Mouse (Mus musculus): ENCODE results near the gene Dnm2. TPM values are rescaled to one million over a fixed set of nuclear protein-coding genes. Genes with fewer than 3 reads are reported as not detected.

Dnm2 gene
- polyA plus RNA-seq, 1 experiment from 2014 or later = 75.3 TPM

DNA sequence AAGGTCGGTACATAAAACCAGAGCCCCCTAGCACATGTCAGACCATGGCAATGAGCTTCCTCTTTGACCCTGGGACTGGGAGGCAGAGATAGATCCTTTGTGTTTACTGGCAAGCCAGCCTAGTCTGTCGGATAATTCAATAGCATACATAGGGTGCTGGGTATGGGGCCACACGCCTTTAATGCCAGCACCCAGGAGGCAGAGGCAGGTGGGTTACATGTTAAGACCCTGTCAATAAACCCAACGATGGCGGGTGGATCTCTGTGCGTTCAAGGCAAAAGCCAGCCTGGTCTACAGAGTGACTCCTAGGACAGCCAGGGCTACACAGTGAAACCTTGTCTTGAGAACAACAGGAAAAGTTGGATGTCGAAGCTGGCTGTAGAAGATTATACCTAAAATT is 16.1 kb upstream of the Dnm2 start:
- 79% methylated on average over 7 of the region's 7 CpGs for WGBS

GRCm38 (mm10) chr9:21409592-21410317 is 15.0 kb upstream of the Dnm2 start:
- peaks cover 30% of the 10 kb centered on the region for H3K36me3 ChIP-seq
- no peak for ATAC-seq (ENCODE audit: insufficient number of reproducible peaks, insufficient read depth, low FRiP score, low TSS enrichment)
- no peak overlapping the region for H3K27ac ChIP-seq
- H3K4me3 ChIP-seq = no peak overlapping the region
- WGBS = 36% methylated on average over 9 of the region's 9 CpGs
- H3K4me1 ChIP-seq = 0 out of 2 replicates have a peak, but pooled peaks cover 5% of the 10 kb centered on the region
- no peaks in the 10 kb centered on the region for H3K27me3 ChIP-seq
- no peak overlapping the region for H3K9ac ChIP-seq
- no peaks in the 10 kb centered on the region for H3K9me3 ChIP-seq
- H3K4me2 ChIP-seq (replicated peaks) = no peak overlapping the region

More for the DNA sequence above, 16.1 kb upstream of the Dnm2 start:
- H3K4me3 ChIP-seq = no peak overlapping the region
- H3K36me3 ChIP-seq = peaks cover 35% of the 10 kb centered on the region
- no peak overlapping the region for H3K9ac ChIP-seq
- no peak overlapping the region for H3K4me2 ChIP-seq (replicated peaks)
- ATAC-seq (ENCODE audit: insufficient number of reproducible peaks, insufficient read depth, low FRiP score, low TSS enrichment) = no peak
- no peak overlapping the region for H3K27ac ChIP-seq
- 0 out of 2 replicates have a peak, but pooled peaks cover 5% of the 10 kb centered on the region for H3K4me1 ChIP-seq
- H3K9me3 ChIP-seq = no peaks in the 10 kb centered on the region
- H3K27me3 ChIP-seq = no peaks in the 10 kb centered on the region

DNA sequence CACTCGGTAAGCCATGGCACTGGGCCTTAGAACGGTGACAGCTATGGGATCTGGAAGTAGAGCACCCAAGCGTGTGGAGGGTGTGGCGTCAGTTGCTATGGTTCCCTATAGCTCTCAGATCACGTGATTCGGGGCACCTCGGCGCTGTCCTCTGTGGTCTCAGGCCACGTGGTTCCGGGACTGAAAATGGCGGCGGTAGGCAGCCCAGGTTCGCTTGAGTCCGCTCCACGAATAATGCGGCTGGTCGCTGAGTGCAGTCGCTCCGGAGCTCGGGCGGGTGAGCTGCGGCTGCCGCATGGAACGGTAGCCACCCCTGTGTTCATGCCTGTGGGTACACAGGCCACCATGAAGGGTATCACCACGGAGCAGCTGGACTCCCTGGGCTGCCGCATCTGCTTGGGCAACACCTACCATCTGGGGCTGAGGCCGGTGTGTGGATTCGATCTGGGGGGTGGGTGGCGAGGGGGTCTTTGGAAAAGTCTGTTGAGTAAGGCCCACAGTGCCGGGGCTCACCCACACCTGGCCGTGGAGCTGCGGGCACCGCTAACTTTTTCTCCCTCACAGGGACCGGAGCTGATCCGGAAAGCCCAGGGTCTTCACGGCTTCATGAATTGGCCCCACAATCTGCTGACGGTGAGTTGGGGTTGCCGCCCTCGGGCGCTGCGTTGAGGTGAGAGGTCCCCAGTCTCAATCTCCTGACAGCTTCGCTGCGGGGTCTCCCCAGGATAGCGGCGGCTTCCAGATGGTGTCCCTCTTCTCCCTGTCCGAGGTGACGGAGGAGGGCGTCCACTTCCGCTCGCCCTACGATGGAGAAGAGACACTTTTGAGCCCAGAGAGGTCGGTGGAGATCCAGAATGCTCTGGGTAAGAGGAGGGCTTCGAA is 12.8 kb upstream of the Dnm2 start, which contains the start of gene Qtrt1:
Qtrt1 (plus strand) TSS at position 169 of the 882 bp plus-strand sequence.
- 2% methylated on average over 53 of the region's 53 CpGs for WGBS

DNA sequence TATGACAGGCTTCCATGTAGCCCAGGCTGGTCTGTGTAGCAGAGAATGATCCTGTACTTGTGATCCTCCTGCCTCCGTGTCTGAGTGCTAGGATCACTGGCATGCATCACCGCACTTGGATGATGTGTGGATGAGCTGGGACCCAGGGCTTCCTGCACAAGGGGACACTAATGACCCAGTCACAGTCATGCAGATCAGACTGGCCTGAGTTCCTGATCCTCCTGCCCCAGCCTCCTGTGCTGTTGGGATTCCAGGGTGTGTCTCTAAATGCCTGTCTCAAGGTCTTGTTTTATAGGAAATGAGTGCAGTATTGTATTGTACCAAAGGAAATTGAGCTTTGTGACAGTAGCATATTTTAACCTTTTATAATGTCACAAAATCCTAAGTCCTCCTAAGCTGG is 6.8 kb upstream of the Dnm2 start:
- WGBS = 90% methylated on average over 2 of the region's 2 CpGs
- Histone ChIP-seq H3K27me3 (no peaks in the 10 kb centered on the region), H3K4me1 (no peaks in the 10 kb centered on the region), H3K27ac (no peak overlapping the region), H3K4me3 (no peak overlapping the region), H3K4me2 (replicated peaks) (no peak overlapping the region), H3K9ac (no peak overlapping the region; the same call in 1 of the 2 replicates), H3K9me3 (no peaks in the 10 kb centered on the region), H3K36me3 (peaks cover 61% of the 10 kb centered on the region)
- ATAC-seq (ENCODE audit: insufficient number of reproducible peaks, insufficient read depth, low FRiP score, low TSS enrichment) = no peak

More for the DNA sequence above, 12.8 kb upstream of the Dnm2 start, which contains the start of gene Qtrt1:
- ATAC-seq (ENCODE audit: insufficient number of reproducible peaks, insufficient read depth, low FRiP score, low TSS enrichment) = peak; percentile 85
- H3K36me3 ChIP-seq = peaks cover 22% of the 10 kb centered on the region
- H3K4me2 ChIP-seq (replicated peaks) = peak within 1 kb of the TSS; percentile 92
- H3K9ac ChIP-seq = peak within 1 kb of the TSS; percentile 72
- peak within 1 kb of the TSS; percentile 69 for H3K4me3 ChIP-seq
- H3K9me3 ChIP-seq = no peaks in the 10 kb centered on the region
- H3K4me1 ChIP-seq = 0 out of 2 replicates have a peak, but pooled peaks cover 5% of the 10 kb centered on the region
- peak within 1 kb of the TSS; percentile 42; the same call in 1 of the 2 replicates for H3K27ac ChIP-seq
- no peaks in the 10 kb centered on the region for H3K27me3 ChIP-seq

DNA sequence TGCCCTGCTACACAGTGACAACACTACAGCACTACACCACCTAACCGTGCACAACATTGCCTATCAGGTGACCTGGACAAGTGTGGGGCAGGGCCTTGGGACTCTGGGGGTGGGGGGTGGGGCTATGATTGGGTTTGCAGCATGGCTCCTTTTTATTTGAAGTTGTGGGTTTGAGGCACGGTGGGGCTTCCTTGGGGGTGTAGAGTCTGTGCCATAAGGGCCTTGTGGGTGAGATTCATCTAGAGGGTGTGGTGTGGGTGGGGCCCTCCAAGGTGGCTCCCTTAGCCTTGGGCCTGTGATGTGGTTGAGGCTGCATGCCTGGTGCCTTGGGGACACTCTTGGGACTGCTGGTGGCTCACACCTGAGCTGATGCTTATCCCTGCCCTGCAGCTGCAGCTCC is 5.1 kb upstream of the Dnm2 start:
- 77% methylated on average over 2 of the region's 2 CpGs for WGBS
- H3K4me2 ChIP-seq (replicated peaks) = no peak overlapping the region
- ATAC-seq (ENCODE audit: insufficient number of reproducible peaks, insufficient read depth, low FRiP score, low TSS enrichment) = no peak
- no peaks in the 10 kb centered on the region for H3K4me1 ChIP-seq
- H3K9me3 ChIP-seq = no peaks in the 10 kb centered on the region
- H3K27me3 ChIP-seq = no peaks in the 10 kb centered on the region
- H3K9ac ChIP-seq = no peak overlapping the region
- no peak overlapping the region for H3K4me3 ChIP-seq
- H3K27ac ChIP-seq = no peak overlapping the region
- H3K36me3 ChIP-seq = peaks cover 56% of the 10 kb centered on the region

- H3K4me1 ChIP-seq = peaks cover 14% of the 10 kb centered on the region
- no peaks in the 10 kb centered on the region for H3K27me3 ChIP-seq
- peak overlapping the region; percentile 88 for H3K9ac ChIP-seq
- peaks cover 11% of the 10 kb centered on the region for H3K36me3 ChIP-seq
- H3K27ac ChIP-seq = 0 out of 2 replicates have a peak overlapping the region, but pooled peaks have one; percentile 83
- no peaks in the 10 kb centered on the region for H3K9me3 ChIP-seq
- peak overlapping the region; percentile 83 for H3K4me2 ChIP-seq (replicated peaks)
- peak overlapping the region; percentile 95 for H3K4me3 ChIP-seq
- 11% methylated on average over 6 of the region's 6 CpGs for WGBS
- no peak for ATAC-seq (ENCODE audit: insufficient number of reproducible peaks, insufficient read depth, low FRiP score, low TSS enrichment)
These were observed 843 bp downstream of the Dnm2 start for GRCm38 (mm10) chr9:21425556-21425945.

- no peak overlapping the region for H3K27ac ChIP-seq
These were observed 1.3 kb downstream of the Dnm2 start for GRCm38 (mm10) chr9:21426013-21426412.

GRCm38 (mm10) chr9:21426525-21426924 is 1.8 kb downstream of the Dnm2 start:
- ATAC-seq (ENCODE audit: insufficient number of reproducible peaks, insufficient read depth, low FRiP score, low TSS enrichment) = no peak
- Histone ChIP-seq H3K4me2 (replicated peaks) (peak overlapping the region; percentile 83; the same call in 1 of the 2 replicates), H3K36me3 (peaks cover 1% of the 10 kb centered on the region), H3K27me3 (no peaks in the 10 kb centered on the region), H3K4me1 (peaks cover 14% of the 10 kb centered on the region), H3K27ac (no peak overlapping the region), H3K9ac (no peak overlapping the region), H3K4me3 (no peak overlapping the region; the same call in 1 of the 2 replicates), H3K9me3 (no peaks in the 10 kb centered on the region)
- WGBS = 75% methylated on average over 2 of the region's 2 CpGs

More at GRCm38 (mm10) chr9:21426013-21426412, 1.3 kb downstream of the Dnm2 start:
- peak overlapping the region; percentile 83 for H3K4me2 ChIP-seq (replicated peaks)
- peak overlapping the region; percentile 95 for H3K4me3 ChIP-seq
- H3K27me3 ChIP-seq = no peaks in the 10 kb centered on the region
- H3K9me3 ChIP-seq = no peaks in the 10 kb centered on the region
- H3K4me1 ChIP-seq = peaks cover 14% of the 10 kb centered on the region
- H3K36me3 ChIP-seq = peaks cover 6% of the 10 kb centered on the region
- WGBS = 0% methylated on average over 1 of the region's 1 CpGs
- no peak for ATAC-seq (ENCODE audit: insufficient number of reproducible peaks, insufficient read depth, low FRiP score, low TSS enrichment)
- peak overlapping the region; percentile 88; the same call in 1 of the 2 replicates for H3K9ac ChIP-seq

DNA sequence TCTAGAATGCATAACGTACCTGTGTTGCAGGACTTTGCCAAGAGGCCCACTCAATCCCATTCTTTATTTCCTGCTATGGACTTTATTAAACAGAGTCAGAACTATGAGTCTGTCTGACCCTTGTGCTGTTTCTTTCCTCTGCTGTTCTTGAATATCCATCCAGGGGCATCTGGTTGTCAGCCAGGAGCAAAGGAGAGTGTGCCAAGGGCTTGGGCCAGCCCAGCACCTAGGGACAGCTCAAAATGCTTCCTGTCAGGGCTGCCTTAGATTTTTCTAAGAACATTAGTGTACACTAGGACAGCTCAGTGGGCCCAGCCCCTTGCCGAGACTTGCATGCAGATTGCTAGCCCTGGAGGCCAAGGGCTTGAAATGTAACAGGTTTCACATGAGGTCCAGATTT is 3.1 kb downstream of the Dnm2 start:
- no peak for ATAC-seq (ENCODE audit: insufficient number of reproducible peaks, insufficient read depth, low FRiP score, low TSS enrichment)
- H3K36me3 ChIP-seq = no peaks in the 10 kb centered on the region
- no peak overlapping the region for H3K9ac ChIP-seq
- H3K9me3 ChIP-seq = no peaks in the 10 kb centered on the region
- 85% methylated on average over 2 of the region's 2 CpGs for WGBS
- H3K27ac ChIP-seq = no peak overlapping the region
- H3K4me1 ChIP-seq = peaks cover 14% of the 10 kb centered on the region
- H3K27me3 ChIP-seq = no peaks in the 10 kb centered on the region
- no peak overlapping the region for H3K4me2 ChIP-seq (replicated peaks)
- H3K4me3 ChIP-seq = no peak overlapping the region

DNA sequence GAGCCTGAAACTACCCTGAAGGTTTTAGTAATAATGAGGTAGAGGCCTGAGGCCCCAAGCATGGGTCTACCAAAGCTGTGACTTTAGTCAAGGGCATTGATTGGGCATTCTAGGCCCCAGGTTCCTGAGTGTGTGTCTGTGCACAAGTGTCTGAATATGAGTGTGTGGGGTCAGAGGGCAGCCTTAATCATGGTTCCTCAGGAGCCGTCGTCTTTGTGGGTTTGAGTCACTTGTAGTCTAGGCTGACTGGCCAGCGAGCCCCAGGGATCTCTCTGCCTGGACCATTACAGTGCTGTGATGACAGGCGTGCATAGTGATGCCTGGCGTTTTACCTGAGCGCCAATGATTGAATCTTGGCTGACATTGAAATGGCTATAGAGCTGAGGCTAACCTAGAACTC is 3.5 kb downstream of the Dnm2 start:
- Histone ChIP-seq H3K4me3 (no peak overlapping the region), H3K9ac (no peak overlapping the region), H3K4me2 (replicated peaks) (no peak overlapping the region), H3K27me3 (no peaks in the 10 kb centered on the region), H3K9me3 (no peaks in the 10 kb centered on the region), H3K36me3 (no peaks in the 10 kb centered on the region), H3K27ac (no peak overlapping the region), H3K4me1 (peaks cover 14% of the 10 kb centered on the region)
- no peak for ATAC-seq (ENCODE audit: insufficient number of reproducible peaks, insufficient read depth, low FRiP score, low TSS enrichment)
- whole genome bisulfite sequencing = 84% methylated on average over 6 of the region's 6 CpGs

DNA sequence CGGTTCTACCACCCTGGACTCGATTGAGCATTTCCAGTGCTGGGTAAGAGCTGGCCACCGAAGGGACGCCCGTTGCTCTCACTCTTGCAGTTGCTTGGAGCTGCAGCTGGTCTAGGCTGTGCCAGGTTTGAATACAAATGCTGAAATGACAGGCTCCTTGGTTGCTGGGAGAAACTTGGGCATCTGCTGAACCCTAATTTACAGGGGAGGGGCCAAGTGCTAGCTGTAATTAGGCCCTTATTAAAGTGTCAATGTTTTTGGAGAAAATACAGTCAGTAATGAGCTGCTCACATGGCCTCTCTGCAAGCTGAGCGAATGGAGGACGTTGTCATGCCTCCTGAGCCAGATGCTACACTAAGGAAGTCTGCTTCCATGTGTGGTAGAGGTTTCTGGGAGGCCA is 6.0 kb downstream of the Dnm2 start:
- no peaks in the 10 kb centered on the region for H3K9me3 ChIP-seq
- H3K27ac ChIP-seq = no peak overlapping the region
- H3K36me3 ChIP-seq = no peaks in the 10 kb centered on the region
- H3K4me1 ChIP-seq = peaks cover 9% of the 10 kb centered on the region
- H3K4me2 ChIP-seq (replicated peaks) = no peak overlapping the region
- no peaks in the 10 kb centered on the region for H3K27me3 ChIP-seq
- H3K9ac ChIP-seq = no peak overlapping the region
- WGBS = 78% methylated on average over 7 of the region's 7 CpGs
- ATAC-seq (ENCODE audit: insufficient number of reproducible peaks, insufficient read depth, low FRiP score, low TSS enrichment) = no peak
- no peak overlapping the region for H3K4me3 ChIP-seq

Measured in embryonic facial prominence, embryonic 12.5 days (tissue).